Mouse (Mus musculus) stomach, postnatal 0 days (tissue): ENCODE measurements around the gene Ptprm.

Experiments
- CTCF ChIP-seq: IDR thresholded peaks from 2 replicates; pipeline ENCODE4 v1.5.1; 2016; ENCODE audit warnings: antibody characterized with exemption, low read depth, mild to moderate bottlenecking, moderate library complexity
- EP300 ChIP-seq: optimal IDR thresholded peaks from 2 replicates; pipeline ENCODE3; 2016; ENCODE audit warnings: antibody characterized with exemption

DNA sequence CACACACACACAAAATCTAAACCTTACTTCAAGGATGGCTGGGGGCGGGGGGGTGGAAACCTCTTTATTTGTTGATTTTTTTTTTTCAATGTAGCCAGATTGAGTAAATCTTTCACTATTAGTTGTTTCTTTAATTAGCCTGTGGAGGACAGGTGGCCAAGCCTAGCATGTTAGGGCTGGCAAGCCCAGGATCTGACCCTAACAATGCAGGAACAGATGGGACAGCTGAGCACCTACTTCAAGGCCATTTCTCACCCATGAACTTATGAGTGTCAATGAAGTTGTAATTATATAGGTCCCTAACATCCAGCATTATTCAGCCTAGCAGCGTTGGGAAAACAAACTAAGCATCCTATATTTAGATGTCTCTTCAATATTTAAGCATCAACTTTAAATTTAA is 248.1 kb downstream of the Ptprm start:
- TF ChIP-seq CTCF (no peak), EP300 (no peak)
